Mouse (Mus musculus) neutrophil, adult 5-6 weeks (primary cell): ENCODE measurements at regions not wholly inside any gene's neighbourhood (a gene's known extent, or its start where the extent isn't known, plus 50 kb on each side); places are given as distances from the start of the nearest gene placed in this dataset.

Source experiments
- ATAC-seq: fragments of 151-379, 151-347 bp; 2 replicates; pipeline ENCODE4 v1.8.0; 2017; ENCODE audit warnings: mild to moderate bottlenecking, moderate TSS enrichment; ENCODE audit not compliant: insufficient number of reproducible peaks, poor library complexity, low FRiP score, severe bottlenecking; ENCODE audit errors: extremely low read depth

DNA sequence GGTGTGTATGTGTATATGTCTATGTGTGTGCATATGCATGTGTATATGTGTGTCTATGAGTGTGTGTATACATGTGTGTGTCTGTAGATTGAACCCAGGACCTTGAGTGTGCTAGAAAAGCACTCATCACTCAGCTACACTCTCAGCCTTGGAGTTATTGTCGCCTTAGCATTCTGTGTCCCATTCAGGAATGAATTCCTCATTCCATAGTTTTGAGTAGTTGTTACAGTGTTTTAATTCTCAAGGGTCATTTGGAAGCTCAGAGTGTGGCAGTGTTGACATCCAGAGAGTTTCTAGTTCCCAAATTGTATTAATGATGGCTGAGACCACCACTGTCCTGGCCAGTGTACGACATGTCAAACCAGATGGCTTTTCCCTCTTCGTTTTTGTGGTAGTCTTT is 53.4 kb upstream of the Gm9887 start:
- ATAC-seq = no peak

DNA sequence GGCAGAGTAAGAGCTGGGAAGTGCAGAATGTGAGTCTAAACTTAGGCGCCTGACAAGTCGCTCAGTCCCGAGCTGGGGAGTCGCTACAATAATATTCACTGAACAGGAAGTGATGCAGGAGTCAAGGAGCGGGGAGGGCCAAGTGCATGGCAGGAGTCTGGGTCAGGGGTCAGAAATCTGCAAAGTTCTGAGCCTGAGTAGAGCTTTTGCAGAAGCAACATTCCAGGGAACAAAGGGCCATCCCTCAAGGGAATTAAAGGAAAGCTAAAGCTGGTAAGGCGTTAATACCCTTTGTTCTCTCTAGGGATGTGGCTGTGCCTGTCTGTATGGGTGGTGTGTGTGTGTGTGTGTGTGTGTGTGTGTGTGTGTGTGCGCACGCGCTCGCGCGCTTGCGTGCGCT is 52.7 kb upstream of the Gm9887 start:
- ATAC-seq = no peak
